Mouse (Mus musculus) right cerebral cortex, postnatal 10 days (tissue): ENCODE measurements around the gene Rnf128.
"Not testable (repeated sequence)": the region's sequence is repeated elsewhere in the genome, so short reads cannot be mapped to it uniquely, and the experiment has no call there.

Experiments used
- DNase-seq, 2 experiments: peaks; one replicate each; pipeline ENCODE4 v3.0.0; 2021; ENCODE audit warnings: low spot score in 2 of 2

Rnf128 gene

DNA sequence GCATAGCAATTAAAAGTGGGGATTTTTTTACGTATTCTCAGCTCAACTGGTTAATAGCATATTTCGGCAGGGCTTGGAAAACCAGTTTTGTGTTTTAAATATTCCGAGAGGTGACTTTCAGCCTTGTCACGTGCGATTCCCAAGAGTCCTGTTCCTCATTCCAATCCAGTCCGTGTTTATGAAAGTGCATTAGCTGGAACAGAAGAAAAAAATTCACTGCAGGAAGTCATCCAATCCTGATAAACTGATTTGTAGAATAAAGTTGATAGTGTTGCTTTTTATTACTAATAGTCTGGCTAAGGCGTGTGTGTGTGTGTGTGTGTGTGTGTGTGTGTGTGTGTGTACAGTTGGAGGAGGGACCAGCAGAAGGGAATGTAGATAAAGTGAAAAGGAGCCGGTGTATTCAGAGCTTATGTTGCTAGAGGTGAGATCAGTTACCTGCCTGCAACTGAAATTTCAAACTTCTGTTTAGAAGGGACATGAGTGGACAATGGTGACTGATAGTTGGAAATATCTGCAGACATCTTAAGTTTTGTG is at the start of gene Rnf128:
TSS of gene Rnf128 (plus strand) at position 392 of the 537 bp plus-strand sequence.
- DNase-seq: no peak

- DNase-seq: no peak
Measured at GRCm38 (mm10) chrX:139516156-139516555, 47.0 kb upstream of the Rnf128 start.

GRCm38 (mm10) chrX:139519251-139519650 is 43.9 kb upstream of the Rnf128 start:
- DNase-seq: no peak

GRCm38 (mm10) chrX:139524303-139525091 is 38.6 kb upstream of the Rnf128 start:
- DNase-seq: no peak

DNA sequence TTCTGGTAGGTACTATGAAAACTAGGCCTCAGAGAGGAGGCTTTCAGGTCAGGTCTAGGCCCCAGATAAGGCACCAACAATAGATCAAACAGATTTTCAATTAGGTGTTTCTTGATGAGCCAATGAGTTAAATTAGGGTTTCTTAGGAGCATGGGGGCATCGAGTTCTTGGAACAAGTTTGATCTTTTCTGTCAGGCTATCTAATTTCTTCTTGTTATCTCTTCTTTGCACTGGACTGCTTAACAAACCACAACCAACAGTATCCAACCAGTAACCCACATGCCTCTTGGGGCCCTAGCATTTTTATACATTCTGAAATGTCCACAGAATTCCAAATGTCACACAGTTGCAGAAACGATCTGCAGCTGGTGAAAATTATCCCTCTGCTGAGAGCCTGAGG is 37.4 kb upstream of the Rnf128 start:
- DNase-seq: no peak

DNA sequence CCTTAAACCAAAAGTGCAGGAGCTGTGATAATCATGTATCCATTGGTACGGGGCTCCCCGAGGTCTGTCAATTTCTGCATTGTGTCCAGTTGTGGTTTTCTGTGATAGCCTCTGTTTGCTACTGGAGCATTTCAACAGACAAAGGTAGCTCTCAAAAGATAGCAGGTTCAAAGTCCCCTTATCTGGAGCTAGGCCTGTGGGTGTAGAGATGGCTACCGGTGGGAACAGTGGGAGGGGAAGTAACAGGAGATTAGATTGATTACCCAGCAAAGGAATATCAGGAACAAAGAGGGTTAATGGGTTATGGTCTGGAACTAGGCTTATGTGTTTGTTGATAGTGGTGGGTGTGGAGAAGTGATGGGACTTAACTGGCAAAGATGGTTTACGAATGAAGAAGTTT is 36.1 kb upstream of the Rnf128 start:
- no peak for DNase-seq

DNA sequence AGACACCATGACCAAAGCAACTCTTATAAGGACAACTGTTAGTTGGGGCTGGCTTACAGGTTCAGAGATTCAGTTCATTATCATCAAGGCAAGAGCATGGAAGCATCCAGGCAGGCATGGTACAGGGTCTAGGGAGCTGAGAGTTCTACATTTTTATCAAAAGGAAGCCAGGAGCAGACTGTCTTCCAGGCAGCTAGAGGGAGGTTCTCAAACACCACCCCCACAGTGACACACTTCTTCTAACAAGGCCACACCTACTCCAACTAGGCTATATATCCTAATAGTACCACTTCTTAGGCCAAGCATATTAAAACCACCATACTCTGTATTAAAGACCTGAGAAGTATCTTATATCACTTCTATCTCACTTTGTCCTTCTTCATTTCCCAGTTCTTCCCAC is 33.4 kb upstream of the Rnf128 start:
- DNase-seq: no peak

DNA sequence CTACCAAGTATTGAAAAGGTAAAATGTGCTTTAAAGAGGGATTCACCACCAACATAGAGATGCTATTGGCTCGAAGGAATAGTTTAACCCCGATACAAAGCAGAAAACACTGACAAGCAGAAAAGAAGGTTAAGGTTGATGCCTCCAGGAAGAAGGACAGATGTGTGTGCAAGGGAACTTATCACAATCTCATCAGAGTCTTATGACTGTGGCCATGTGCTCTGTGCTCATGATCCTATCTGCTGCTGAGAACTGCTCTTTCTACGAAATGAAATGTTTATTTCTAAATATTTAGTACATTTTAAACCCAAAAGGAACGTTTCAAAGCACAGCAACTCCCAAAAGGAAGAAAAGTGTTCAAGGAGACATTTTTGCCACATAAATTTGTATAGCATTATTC is 30.8 kb upstream of the Rnf128 start:
- no peak for DNase-seq

GRCm38 (mm10) chrX:139537641-139538397 is 25.3 kb upstream of the Rnf128 start:
- no peak for DNase-seq

- no peak for DNase-seq
Measured at GRCm38 (mm10) chrX:139543726-139544125, 19.4 kb upstream of the Rnf128 start.

DNA sequence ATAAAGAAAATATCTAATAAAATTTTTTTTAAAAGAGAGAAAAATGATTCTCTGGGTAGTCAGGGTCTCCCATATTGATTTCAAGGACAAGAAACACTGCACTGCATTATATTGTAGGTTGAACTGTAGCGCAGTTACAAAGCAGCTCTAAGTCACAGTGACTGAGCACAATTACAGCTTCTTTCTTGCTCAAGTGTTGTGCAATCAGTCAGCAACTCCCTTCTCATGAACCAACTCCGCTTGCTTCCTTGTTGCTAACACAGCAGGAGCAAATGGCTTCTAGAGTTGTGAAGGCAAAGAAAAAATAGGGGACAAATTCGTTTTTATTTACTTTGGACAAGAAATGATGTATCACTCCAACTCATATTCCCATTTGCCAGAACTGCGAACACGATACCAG is 12.7 kb upstream of the Rnf128 start:
- no peak for DNase-seq

- DNase-seq: no peak
Measured at GRCm38 (mm10) chrX:139552090-139552489, 11.0 kb upstream of the Rnf128 start.

DNA sequence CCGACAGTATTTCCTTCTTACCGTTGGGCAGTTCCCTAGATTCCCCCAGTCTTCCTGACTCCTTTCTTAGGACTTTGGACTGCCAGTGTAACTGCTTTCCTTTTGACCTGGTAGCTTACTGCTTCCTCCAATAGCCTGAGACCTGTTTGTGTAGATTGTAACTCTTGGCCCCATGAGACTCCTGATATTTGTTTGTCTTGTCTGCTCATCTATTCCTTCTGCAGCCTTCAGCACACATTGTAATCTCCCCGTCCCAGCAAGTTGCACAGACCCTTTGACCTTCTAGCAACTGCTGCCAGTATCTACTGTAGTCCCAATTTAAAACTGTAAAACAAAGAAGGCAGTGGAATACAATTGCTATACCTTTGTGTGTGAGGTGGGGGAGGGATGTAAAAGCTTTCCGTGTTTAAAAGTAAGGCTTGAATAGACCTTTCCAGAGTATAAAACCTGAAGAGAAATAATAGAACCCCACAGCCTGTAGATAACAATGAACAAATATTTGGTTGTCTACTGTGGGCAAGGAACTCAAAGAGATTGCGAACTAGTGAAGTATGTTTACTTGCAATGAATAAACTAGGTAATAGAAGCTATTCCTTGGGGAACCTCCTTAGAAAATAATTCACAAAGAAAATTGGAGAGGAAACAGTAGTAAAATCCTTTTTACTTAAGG is 726 bp upstream of the Rnf128 start:
- DNase-seq: no peak

GRCm38 (mm10) chrX:139570054-139570453 is 6.9 kb downstream of the Rnf128 start:
- DNase-seq: no peak

DNA sequence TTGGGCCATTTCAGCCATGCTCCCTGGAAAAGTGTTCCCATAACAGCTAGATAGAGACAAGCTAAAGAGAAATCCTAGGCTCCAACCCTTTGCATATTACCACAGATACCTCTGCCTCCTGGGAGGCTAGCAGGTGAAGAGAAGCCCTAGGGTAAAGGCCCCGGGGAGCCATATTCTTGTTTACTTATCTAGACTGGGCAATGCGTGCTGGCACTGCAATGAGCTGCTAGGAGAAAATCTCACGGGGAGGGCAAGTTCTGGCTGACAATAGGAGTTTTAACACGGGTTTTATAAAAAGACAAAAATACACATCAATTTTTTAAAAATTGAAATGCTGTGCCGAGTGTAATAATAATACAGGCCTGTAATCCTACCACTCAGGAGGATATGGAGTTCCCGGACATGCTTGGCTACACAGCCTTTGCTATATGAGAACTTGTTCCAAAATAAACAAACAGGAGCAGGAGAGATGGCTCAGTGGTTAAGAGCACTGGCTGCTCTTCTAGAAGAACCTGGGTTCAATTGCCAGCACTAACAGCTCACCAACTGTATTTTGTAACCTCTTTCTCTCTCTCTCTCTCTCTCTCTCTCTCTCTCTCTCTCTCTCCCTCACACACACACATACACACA is 15.6 kb downstream of the Rnf128 start:
- DNase-seq: no peak

GRCm38 (mm10) chrX:139583616-139584015 is 20.5 kb downstream of the Rnf128 start:
- peak in 1 of 2 experiments; percentile 16 for DNase-seq

GRCm38 (mm10) chrX:139586676-139587075 is 23.6 kb downstream of the Rnf128 start:
- DNase-seq: not testable (repeated sequence)

GRCm38 (mm10) chrX:139596404-139596803 is 33.3 kb downstream of the Rnf128 start:
- DNase-seq: no peak

DNA sequence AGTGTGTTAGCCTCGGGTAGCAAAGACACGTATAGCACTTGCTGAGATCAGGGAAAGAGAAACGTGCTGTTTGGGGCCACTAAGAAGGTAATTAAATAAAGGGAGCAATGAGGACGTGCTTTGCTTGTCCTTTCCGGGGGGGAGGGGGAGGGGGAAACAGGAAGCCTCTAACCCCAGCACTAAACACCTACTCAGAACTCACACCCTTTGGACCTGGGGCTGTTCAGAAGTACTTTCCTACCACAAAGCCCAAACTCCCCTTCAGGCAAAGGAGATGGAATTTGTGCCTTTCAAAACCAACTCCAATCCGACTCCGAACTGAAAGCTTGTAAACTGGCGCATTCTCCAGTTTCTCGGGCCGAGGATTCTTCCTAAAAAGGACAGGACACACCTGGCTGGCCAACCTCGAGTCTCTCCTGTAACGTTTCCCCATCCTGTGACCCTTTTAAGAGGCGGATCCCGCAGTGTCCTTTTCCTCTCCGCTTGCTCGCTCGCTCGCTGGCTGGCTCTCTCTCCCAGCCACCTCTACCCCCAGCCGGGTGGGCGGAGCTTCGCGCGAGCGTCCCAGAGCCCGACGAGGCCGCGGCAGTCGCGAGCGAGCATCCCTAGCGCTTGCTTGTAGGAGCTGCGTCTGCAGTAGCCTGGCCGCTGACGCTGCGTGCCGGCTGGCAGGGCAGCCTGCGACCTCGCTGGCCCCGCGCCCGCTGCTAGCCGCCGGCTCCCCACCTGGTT is 47.1 kb downstream of the Rnf128 start:
- DNase-seq: peak; percentile 79 to 81

DNA sequence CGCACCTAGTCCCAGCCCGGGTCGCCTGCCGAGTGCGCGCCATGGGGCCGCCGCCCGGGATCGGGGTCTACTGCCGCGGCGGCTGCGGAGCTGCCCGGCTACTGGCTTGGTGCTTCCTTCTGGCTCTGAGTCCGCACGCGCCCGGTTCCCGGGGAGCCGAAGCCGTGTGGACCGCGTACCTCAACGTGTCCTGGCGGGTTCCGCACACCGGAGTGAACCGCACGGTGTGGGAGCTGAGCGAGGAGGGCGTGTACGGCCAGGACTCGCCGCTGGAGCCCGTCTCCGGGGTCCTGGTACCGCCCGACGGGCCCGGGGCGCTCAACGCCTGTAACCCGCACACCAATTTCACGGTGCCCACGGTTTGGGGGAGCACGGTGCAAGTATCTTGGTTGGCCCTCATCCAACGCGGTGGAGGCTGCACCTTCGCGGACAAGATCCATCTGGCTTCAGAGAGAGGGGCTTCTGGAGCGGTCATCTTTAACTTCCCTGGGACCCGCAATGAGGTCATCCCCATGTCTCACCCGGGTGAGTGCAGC is 47.7 kb downstream of the Rnf128 start:
- peak; percentile 24 to 40 for DNase-seq

- no peak for DNase-seq
Measured at GRCm38 (mm10) chrX:139614761-139615160, 51.6 kb downstream of the Rnf128 start.
